Mouse (Mus musculus) frontal cortex, postnatal 25 days (tissue): ENCODE measurements around the gene Rasl11a.
"Not testable (repeated sequence)": the region's sequence is repeated elsewhere in the genome, so short reads cannot be mapped to it uniquely, and the experiment has no call there.

ENCODE experiments used
- DNase-seq, 2 experiments: peaks; one replicate each; pipeline ENCODE4 v3.0.0; 2022; ENCODE audit warnings: low spot score in 2 of 2

The Rasl11a gene

GRCm38 (mm10) chr5:146892904-146893303, 48.0 kb downstream of the Rasl11a start:
- no peak for DNase-seq

DNA sequence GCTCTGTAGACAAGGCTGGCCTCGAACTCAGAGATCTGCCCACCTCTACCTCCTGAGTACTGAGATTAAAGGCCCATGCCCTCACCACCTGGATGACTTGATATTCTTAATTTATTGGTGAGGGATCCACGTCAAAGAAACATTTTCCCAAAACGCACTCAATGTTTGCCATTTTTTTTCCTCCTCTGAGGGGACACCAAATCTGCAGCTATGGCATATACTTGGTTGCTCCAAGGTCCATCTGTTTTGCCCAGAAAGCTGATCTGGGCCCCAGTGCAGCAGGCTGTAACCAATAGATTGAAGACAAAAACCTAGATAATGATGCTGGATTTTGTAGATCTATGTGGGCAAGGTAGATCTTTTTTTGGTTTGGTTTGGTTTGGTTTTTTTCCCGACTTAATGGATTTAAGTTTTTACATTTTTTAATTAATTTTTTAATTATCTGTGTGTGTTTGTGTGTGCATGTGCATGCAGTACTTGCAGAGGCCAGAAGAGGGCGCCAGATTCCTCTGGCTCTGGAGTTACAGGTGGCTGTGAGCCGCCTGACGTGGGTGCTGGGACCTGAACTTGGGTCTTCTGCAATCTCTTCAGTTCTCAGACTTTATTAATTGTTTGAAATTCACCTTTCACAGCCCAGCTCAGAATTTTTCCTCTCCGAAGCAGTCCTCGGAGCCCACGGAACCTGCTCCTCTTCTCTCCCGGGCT, 48.8 kb downstream of the Rasl11a start:
- DNase-seq: no peak

DNA sequence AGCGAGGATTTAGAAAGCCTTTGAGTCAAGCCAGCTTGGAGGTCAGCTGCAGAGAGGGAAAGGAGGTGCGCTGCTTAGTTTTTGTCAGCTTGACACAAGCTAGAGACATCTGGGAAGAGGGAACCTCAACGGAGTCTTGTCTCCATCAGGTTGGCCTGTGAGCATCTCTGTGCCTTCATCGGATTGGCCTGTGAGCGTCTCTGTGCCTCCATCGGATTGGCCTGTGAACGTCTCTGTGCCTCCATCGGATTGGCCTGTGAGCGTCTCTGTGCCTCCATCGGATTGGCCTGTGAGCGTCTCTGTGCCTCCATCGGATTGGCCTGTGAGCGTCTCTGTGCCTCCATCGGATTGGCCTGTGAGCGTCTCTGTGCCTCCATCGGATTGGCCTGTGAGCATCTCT, 50.8 kb downstream of the Rasl11a start:
- DNase-seq: not testable (repeated sequence)

- no peak for DNase-seq
Measured at GRCm38 (mm10) chr5:146896973-146897372, 52.1 kb downstream of the Rasl11a start.
